Mouse (Mus musculus): Measurements from ENCODE around the gene Spen.
"Not testable (repeated sequence)": the region's sequence is repeated elsewhere in the genome, so short reads cannot be mapped to it uniquely, and the experiment has no call there.

The Spen gene

GRCm38 (mm10) chr4:141538408-141539212 lies at the start of gene Spen:
Gene Spen, minus strand, starts transcription at chr4:141538597.
- DNase-seq (ENCODE audit: low spot score), result peak; percentile 91

DNA sequence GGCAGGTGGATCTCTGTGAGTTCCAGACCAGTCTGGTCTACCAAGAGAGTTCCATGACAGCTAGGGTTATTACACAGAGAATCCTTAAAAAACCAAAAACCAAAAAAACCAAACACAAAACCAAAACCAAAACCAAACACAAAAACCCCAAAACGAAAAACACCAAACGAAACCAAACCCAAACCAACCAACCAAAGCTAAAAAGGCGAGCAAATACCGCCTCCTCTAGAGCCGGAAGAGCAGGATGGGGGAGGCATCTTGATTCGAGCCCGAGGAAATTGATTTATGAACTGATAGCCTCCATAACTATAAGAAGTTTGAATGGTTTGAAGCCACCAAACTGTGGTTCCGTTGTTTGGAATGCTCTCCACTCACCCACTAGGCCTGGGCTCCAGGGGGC lies 45.5 kb upstream of the Spen start:
- no peak for DNase-seq (ENCODE audit: low spot score)

DNA sequence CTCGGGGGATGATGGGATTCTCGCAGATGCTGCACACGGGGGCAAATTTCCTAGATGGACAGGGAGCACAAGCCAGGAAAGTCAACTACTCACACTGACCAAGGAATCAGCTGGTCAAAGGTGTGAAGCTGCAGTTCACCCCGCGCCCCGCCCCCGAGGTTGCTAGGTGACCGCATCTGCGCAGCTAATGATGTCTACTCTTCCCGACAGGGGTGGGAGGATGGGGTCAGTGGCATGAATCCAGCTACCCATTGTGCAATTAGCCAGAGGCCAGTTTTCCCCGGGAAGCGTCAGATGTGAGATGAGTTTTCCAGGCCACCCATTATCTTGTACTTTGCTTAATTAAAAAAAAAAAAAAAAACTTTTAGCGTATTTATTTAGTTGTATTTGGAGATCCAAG lies 42.7 kb upstream of the Spen start:
- DNase-seq (ENCODE audit: low spot score), result no peak

GRCm38 (mm10) chr4:141578833-141579232 lies 40.4 kb upstream of the Spen start:
- no peak for DNase-seq (ENCODE audit: low spot score)

DNA sequence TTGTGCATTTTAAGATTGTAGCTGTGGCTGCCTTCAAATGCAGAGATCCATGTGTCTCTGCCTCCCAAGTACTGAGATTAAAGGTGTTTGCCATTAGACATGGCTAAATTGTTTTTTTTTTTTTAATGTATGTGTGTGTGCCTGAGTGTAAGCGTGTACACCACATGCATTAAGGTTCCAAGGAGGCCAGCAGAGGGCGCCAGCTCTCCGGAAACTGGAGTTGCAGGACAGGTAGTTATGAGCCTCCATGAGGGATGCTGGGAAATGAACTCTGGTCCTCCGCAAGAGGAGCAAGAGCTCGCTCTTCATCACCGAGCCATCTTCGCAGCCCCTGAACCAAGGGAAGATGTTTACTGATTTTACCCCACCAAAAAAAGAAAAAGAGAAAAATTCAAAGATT lies 38.5 kb upstream of the Spen start:
- DNase-seq (ENCODE audit: low spot score), result no peak

DNA sequence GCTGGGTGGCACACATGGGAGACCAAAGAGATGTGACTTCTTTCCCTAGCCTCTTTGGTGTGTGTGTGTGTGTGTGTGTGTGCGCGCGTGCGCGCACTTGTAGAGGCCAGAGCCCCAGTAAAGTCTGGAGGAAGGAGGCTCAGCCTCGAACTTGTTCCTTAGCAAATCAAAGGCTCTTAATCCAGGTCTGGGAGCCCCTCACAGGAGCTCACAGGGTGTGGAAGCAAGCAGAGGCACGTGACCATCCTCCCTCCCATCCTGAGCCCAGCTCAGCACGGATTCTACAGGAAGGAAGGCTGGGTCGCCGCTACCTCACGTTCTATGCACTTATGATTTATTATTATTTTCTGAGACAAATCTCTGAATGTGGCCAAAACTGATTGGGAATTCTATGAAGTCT lies 38.0 kb upstream of the Spen start:
- DNase-seq (ENCODE audit: low spot score), result no peak

DNA sequence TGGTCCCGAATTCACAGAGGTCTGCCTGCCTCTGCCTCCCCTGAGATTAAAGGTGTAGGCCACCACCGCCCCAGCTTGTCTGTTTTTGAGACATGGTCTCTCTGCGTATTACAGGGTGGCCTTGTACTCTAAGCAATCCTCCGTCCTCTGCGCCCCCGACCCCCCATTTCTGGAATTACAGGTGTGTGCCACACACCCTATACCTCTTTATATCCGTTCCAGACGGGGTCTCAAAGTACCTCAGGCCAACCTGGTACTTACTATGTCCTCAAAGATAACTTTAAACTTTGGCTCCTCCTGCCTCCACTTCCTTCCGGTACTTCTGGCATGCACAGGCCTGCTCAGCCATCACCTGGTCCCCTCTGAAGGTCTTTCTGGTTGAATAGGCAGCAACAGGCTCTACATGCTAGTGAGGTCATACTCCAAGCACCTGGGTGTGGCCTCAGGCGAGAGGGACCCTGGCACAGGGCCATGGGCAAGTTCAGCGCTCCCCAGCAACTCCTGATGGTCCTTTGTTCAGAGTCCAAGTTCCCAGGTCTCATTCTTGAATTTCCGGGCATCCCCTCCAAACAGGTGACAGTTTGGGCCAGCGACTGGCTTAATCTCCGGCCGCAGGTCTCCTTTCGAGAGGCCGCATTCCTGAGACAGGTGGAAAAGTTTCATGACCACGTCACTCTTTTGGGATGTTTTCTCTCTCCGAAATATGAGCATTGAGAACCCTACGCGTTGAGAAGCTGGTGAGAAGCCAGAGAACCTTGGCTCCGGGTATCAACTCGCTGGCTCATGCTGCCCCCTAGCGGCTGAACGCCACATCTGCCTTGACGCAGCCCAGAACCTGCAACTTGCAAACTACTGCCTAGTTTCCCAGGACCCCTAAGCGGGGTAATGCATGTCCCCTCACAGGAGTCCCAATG lies 36.6 kb upstream of the Spen start:
- DNase-seq (ENCODE audit: low spot score), result peak; percentile 87

GRCm38 (mm10) chr4:141573359-141573966 lies 35.1 kb upstream of the Spen start:
- no peak for DNase-seq (ENCODE audit: low spot score)

- DNase-seq (ENCODE audit: low spot score), result no peak
Observed at GRCm38 (mm10) chr4:141572668-141573358, 34.4 kb upstream of the Spen start.

GRCm38 (mm10) chr4:141571934-141572333 lies 33.5 kb upstream of the Spen start:
- no peak for DNase-seq (ENCODE audit: low spot score)

DNA sequence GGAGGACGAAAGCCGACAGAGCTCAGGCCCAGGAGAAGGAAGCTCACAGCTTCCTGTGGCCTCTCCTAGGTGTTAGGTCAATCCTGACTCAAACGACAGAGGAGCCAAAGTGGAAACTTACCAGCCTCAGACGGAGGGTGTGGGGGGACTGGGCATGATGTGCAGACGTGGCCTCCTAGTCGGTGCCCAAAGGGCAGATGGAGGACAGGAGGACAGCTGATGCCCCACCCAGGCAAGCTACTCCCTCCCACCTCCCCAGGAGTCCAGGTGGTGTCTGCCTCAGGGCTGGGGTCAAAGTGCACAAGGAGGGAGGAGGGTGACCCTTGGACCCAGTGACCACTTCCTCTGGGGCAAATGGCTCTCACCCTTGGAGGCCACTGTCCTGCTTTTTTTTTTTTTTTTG lies 32.9 kb upstream of the Spen start:
- DNase-seq (ENCODE audit: low spot score), result no peak

DNA sequence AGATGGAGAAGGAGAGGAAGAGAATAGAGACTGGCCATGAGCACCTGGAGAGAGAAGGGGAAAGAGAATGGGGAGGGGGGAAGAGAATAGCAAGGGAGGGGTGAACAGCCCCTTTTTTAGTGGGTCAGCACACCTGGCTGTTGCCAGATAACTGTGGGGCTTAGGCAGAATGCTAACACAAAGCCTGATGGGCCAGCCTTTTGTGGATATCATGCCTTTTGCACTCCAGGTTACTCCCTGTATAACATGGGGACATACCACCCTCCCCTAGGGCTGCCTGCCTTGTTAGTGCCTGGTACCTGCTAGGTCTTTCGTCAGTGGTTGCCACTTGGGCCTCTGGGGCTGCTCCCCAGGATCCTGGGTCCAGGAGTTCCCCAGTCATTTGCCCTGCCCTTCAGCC lies 32.4 kb upstream of the Spen start:
- no peak for DNase-seq (ENCODE audit: low spot score)

DNA sequence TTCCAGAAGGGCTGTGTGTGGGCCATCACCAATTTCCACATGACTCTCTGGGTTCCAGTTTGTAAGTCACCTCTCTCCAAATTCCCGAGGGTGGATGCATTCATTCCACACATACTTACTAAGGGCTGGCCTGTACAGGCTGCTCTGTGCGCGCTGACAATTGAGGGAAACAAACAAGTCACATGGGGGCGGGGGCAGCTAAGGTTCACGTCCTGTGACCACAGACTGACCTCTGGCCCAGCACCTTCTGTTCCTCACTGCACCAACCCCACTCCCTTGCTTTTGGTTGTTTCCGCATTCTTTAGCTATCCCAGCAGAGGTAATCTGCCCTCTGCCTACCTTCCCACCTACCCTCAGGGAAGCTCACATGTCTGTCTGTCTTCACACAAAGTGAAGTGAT lies 31.6 kb upstream of the Spen start:
- DNase-seq (ENCODE audit: low spot score), result no peak

- DNase-seq (ENCODE audit: low spot score), result no peak
Observed at GRCm38 (mm10) chr4:141568966-141569365, 30.6 kb upstream of the Spen start.

GRCm38 (mm10) chr4:141567174-141567573 lies 28.8 kb upstream of the Spen start:
- not testable (repeated sequence) for DNase-seq (ENCODE audit: low spot score)

DNA sequence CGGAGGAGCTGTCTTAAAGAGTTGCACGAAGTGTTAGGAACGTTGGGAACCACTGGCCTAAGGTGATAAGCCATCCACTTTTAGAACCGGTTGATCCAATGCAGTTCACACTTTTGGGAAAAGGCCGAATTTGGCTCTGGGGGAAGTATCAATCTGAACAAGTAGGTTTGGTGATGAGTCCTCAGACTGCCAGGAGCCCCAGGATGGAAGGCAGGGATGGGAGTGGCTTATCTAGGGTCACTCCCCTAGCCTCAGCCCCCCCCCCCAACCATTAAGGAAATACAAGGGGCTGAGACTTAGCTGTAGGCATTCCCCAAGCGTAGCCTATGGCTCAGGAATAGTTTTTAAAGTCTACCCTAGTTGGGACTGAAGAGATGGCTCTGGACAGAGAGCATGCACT lies 27.8 kb upstream of the Spen start:
- no peak for DNase-seq (ENCODE audit: low spot score)

DNA sequence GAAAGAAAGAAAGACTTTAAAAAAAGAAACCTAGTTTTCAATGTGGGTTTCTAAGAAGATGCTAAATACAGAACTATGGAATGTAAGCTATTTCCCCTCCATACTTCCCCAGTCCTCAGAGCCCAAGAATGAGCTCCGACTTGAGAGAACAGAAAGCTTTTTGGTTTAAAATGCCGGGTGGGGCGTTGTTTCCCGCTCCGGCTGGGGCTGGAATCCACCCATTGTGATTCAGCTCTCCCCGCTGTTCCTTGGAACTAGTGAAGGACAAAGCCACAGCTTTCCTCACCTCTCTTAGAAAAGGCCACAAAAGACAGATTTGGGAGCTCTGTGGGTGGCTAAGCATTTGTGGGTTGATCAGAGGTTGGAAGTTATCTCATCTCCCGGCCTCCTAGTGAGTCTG lies 26.9 kb upstream of the Spen start:
- DNase-seq (ENCODE audit: low spot score), result no peak

GRCm38 (mm10) chr4:141564660-141565059 lies 26.3 kb upstream of the Spen start:
- no peak for DNase-seq (ENCODE audit: low spot score)

DNA sequence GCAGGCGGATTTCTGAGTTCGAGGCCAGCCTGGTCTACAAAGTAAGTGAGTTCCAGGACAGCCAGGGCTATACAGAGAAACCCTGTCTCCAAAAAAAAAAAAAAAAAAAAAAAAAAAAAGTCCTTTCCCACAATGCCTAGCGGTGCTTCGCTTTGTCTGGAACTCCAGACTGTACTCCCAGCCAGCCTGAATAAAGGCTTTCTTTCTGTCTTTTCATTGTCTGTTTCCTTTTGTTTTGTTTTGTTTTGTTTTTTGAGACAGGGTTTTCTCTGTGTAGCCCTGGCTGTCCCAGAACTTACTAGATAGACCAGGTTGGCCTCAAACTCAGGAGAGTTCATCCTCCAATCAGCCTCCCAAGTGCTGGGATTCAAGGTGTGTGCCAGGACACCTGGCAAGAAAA lies 25.8 kb upstream of the Spen start:
- no peak for DNase-seq (ENCODE audit: low spot score)

GRCm38 (mm10) chr4:141562281-141562680 lies 23.9 kb upstream of the Spen start:
- DNase-seq (ENCODE audit: low spot score), result no peak

- DNase-seq (ENCODE audit: low spot score), result not testable (repeated sequence)
Observed at GRCm38 (mm10) chr4:141561331-141561919, 23.0 kb upstream of the Spen start.

- peak; percentile 79 for DNase-seq (ENCODE audit: low spot score)
Observed at GRCm38 (mm10) chr4:141559898-141560263, 21.5 kb upstream of the Spen start.
